ENCODE assay signal across 8 mouse cellular contexts in the genomic region with DNA sequence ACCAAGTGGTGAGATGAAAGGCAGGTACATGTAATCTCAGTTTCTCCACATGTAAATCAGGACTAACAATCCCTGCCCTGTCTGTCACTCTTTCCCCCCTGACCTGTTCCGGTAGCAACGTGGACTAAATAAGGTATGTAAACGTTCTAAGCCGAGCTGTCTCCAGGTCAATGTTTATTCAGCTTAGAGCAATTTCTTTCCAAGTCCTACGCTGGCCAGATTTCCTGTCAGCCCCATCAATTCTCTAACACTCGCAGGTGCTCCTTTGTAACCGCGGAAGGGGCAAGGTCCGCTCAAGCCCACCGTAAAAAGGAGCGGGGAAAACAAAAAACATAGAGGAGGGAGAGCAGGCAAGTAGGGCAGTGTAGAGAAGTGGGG. TPM values are rescaled to one million over a fixed set of nuclear protein-coding genes. Genes with fewer than 3 reads are reported as not detected.
DNase-seq lines count a peak whose midpoint lies in the region; ATAC-seq and TF ChIP-seq lines count a peak whose summit lies in the region.

No protein-coding gene starts in this region.

- H3K9me3 ChIP-seq in heart, embryonic 16.5 days (replicated peaks; ENCODE audit: control insufficient read depth, low read length), result no peaks in the 10 kb centered on the region
- H3K9me3 ChIP-seq in intestine, embryonic 14.5 days (ENCODE audit: control insufficient read depth, low read length), result no peaks in the 10 kb centered on the region
- no peaks in the 10 kb centered on the region for H3K9me3 ChIP-seq in midbrain, embryonic 10.5 days (replicated peaks)

- no peak for TF ChIP-seq CTCF in cortical plate, adult 2 months (IDR thresholded peaks at IDR 0.05; ENCODE audit: extremely low read depth, insufficient read depth, low read length)

- peak overlapping the region; percentile 94 for H3K9ac ChIP-seq in heart, embryonic 16.5 days (ENCODE audit: low read length)
- peak overlapping the region; percentile 95 for H3K9ac ChIP-seq in intestine, embryonic 14.5 days (ENCODE audit: low read length)

- peak overlapping the region; percentile 76 for H3K4me2 ChIP-seq in heart, embryonic 16.5 days (ENCODE audit: low read depth, low read length)
- peak overlapping the region; percentile 80 for H3K4me2 ChIP-seq in intestine, embryonic 14.5 days (ENCODE audit: low read length)

- peak overlapping the region; percentile 100 for H3K27ac ChIP-seq in heart, embryonic 16.5 days (ENCODE audit: low read length)
- no peak overlapping the region for H3K27ac ChIP-seq in cortical plate, adult 2 months (ENCODE audit: insufficient read depth, low read length)
- no peak overlapping the region; the same call in 1 of the 2 replicates for H3K27ac ChIP-seq in intestine, embryonic 14.5 days (ENCODE audit: low read depth)
- peak overlapping the region; percentile 98 for H3K27ac ChIP-seq in midbrain, embryonic 10.5 days (replicated peaks)

- ATAC-seq in heart, embryonic 16.5 days (replicated peaks; ENCODE audit: extremely low read depth, insufficient read depth, low FRiP score), result no peak
- no peak for ATAC-seq in intestine, embryonic 14.5 days (replicated peaks; ENCODE audit: low FRiP score, low TSS enrichment, low read depth)
- no peak for ATAC-seq in activated CD4-positive, CD25-positive, alpha-beta regulatory T cell, adult 4 months

- peaks cover 7% of the 10 kb centered on the region; the same call in 1 of the 2 replicates for H3K36me3 ChIP-seq in heart, embryonic 16.5 days (ENCODE audit: control insufficient read depth, insufficient read depth)
- H3K36me3 ChIP-seq in intestine, embryonic 14.5 days (ENCODE audit: control insufficient read depth, insufficient read depth, low read length), result no peaks in the 10 kb centered on the region
- peaks cover 11% of the 10 kb centered on the region for H3K36me3 ChIP-seq in midbrain, embryonic 10.5 days

- 1% methylated on average over 11 of the region's 11 CpGs for WGBS in heart, embryonic 16.5 days
- under 1% methylated on average over 11 of the region's 11 CpGs for WGBS in intestine, embryonic 14.5 days
- 2% methylated on average over 11 of the region's 11 CpGs for WGBS in midbrain, embryonic 10.5 days

- intact Hi-C loops in heart, postnatal 10 days (cut with DNase I), result loop anchor here (1.0 to 10.0 kb wide), 3 partner anchors 24 to 296 kb away; partner anchors contain the start of genes Map1lc3a and Pigu

- no peak for TF ChIP-seq POLR2A in cortical plate, adult 2 months (IDR thresholded peaks at IDR 0.05; ENCODE audit: extremely low read depth, insufficient read depth, low read length)

- H3K4me1 ChIP-seq in heart, embryonic 16.5 days (ENCODE audit: control insufficient read depth, insufficient read depth, low read length), result peaks cover 22% of the 10 kb centered on the region
- peaks cover 7% of the 10 kb centered on the region for H3K4me1 ChIP-seq in cortical plate, adult 2 months (ENCODE audit: control insufficient read depth, insufficient read depth, low read length)
- H3K4me1 ChIP-seq in intestine, embryonic 14.5 days (replicated peaks; ENCODE audit: control insufficient read depth, insufficient read depth, low read length), result peaks cover 16% of the 10 kb centered on the region
- peaks cover 45% of the 10 kb centered on the region for H3K4me1 ChIP-seq in midbrain, embryonic 10.5 days

- H3K27me3 ChIP-seq in heart, embryonic 16.5 days (ENCODE audit: control insufficient read depth, insufficient read depth, low read length), result no peaks in the 10 kb centered on the region
- 0 out of 2 replicates have a peak, but pooled peaks cover 8% of the 10 kb centered on the region for H3K27me3 ChIP-seq in intestine, embryonic 14.5 days (replicated peaks; ENCODE audit: control insufficient read depth, insufficient read depth, low read length)
- peaks cover 36% of the 10 kb centered on the region for H3K27me3 ChIP-seq in midbrain, embryonic 10.5 days (ENCODE audit: low read depth, poor library complexity, severe bottlenecking)

- peak overlapping the region; percentile 90 for H3K4me3 ChIP-seq in heart, embryonic 16.5 days (ENCODE audit: low read length)
- peak overlapping the region; percentile 84 for H3K4me3 ChIP-seq in cortical plate, adult 2 months (ENCODE audit: insufficient read depth, low read length)
- H3K4me3 ChIP-seq in intestine, embryonic 14.5 days (ENCODE audit: low read depth, low read length), result peak overlapping the region; percentile 93
- H3K4me3 ChIP-seq in midbrain, embryonic 10.5 days, result peak overlapping the region; percentile 85

- DNase-seq in heart, postnatal 10 days, result no peak
- DNase-seq in intestine, embryonic 14.5 days (ENCODE audit: low spot score), result no peak
- DNase-seq in midbrain, embryonic 10.5 days (ENCODE audit: low spot score), result no peak
- DNase-seq in right cerebral cortex, postnatal 14 days, result no peak
- no peak for DNase-seq in testis, postnatal 10 days (ENCODE audit: low spot score)

RNA-seq across cellular contexts. Expression of gene Trp53inp2, which starts 0.2 kb away (rescaled TPM):
- polyA plus RNA-seq in heart, embryonic 16.5 days (2015; fragmentation: Nextera tagmentation; extraction: Ambion mirVana), result 126 and 132 TPM in 2 replicates
- 100 to 1,000 TPM; 574 to 575 TPM for total RNA-seq in heart, postnatal 10 days (2021)
- polyA plus RNA-seq in cortical plate, adult 2 months (2012; rRNA removed), result 151 and 170 TPM in 2 replicates
- 16.9 and 17.6 TPM in 2 replicates for polyA plus RNA-seq in intestine, embryonic 14.5 days (2014; fragmentation: Nextera tagmentation; extraction: Ambion mirVana)
- polyA plus RNA-seq in midbrain, embryonic 10.5 days (2016; fragmentation: Nextera tagmentation; extraction: Ambion mirVana), result 43.6 and 75.1 TPM in 2 replicates
- polyA plus RNA-seq in activated CD4-positive, CD25-positive, alpha-beta regulatory T cell, adult 4 months (2017; shearing (Covaris generic)), result 1 to 10 TPM in 1 of 2 experiments, under 1 TPM in 1; 0.78 to 1.7 TPM

RNA-seq across cellular contexts. Expression of gene Pigu, which starts 23.8 kb away (rescaled TPM):
- 56.5 and 59.2 TPM in 2 replicates for polyA plus RNA-seq in heart, embryonic 16.5 days (2015; fragmentation: Nextera tagmentation; extraction: Ambion mirVana)
- 10 to 100 TPM; 36.1 to 38.3 TPM for total RNA-seq in heart, postnatal 10 days (2021)
- polyA plus RNA-seq in cortical plate, adult 2 months (2012; rRNA removed), result 36.9 and 39.9 TPM in 2 replicates
- polyA plus RNA-seq in intestine, embryonic 14.5 days (2014; fragmentation: Nextera tagmentation; extraction: Ambion mirVana), result 60.2 and 64.6 TPM in 2 replicates
- polyA plus RNA-seq in midbrain, embryonic 10.5 days (2016; fragmentation: Nextera tagmentation; extraction: Ambion mirVana), result 57.1 and 58.5 TPM in 2 replicates
- polyA plus RNA-seq in activated CD4-positive, CD25-positive, alpha-beta regulatory T cell, adult 4 months (2017; shearing (Covaris generic)), result 10 to 100 TPM; 33.8 to 34.1 TPM

Comparison
In these comparisons a context has a peak if more than half of its experiments do, and no peak if none do; other contexts are left out.
1. H3K27ac ChIP-seq: peak in heart, embryonic 16.5 days (single experiment) and midbrain, embryonic 10.5 days (single experiment); none in cortical plate, adult 2 months (single experiment) and intestine, embryonic 14.5 days (single experiment).
2. Peak in every context shown above with its lines, with median percentiles within 50 percentile points of each other: H3K4me3 ChIP-seq.